Mouse (Mus musculus): Measurements from ENCODE around the gene Igsf9. TPM values are rescaled to one million over a fixed set of nuclear protein-coding genes. Genes with fewer than 3 reads are reported as not detected.

Gene Igsf9
- total RNA-seq, 1 experiment = 45.6 TPM

GRCm38 (mm10) chr1:172433851-172434165 lies 47.8 kb upstream of the Igsf9 start:
- Histone ChIP-seq H3K4me3 (ENCODE audit: insufficient read depth in 1 of 2, low read depth in 1 of 2, low read length in 2 of 2, poor library complexity in 1 of 2, severe bottlenecking in 1 of 2) (no peak overlapping the region), H3K36me3 (ENCODE audit: control insufficient read depth, insufficient read depth, low read length, poor library complexity, severe bottlenecking) (no peaks in the 10 kb centered on the region), H3K27ac (ENCODE audit: insufficient read depth, low read depth, low read length, poor library complexity, severe bottlenecking) (no peak overlapping the region), H3K4me1 (ENCODE audit: control insufficient read depth in 2 of 2, insufficient read depth in 2 of 2, low read length in 2 of 2, poor library complexity in 1 of 2) (peaks cover 0 to 10% of the 10 kb centered on the region in 2 experiments; a peak in 1 of 4 replicates), H3K9me3 (ENCODE audit: control insufficient read depth, insufficient read depth, low read depth, low read length) (no peaks in the 10 kb centered on the region), H3K9ac (ENCODE audit: insufficient read depth, low read depth, low read length, poor library complexity, severe bottlenecking) (no peak overlapping the region)
- no peak for DNase-seq (ENCODE audit: low read depth, low spot score)
- no peak for TF ChIP-seq MAFK (IDR thresholded peaks at IDR 0.05; ENCODE audit: insufficient read depth, low read depth, low read length)
- no peak for TF ChIP-seq ZC3H11A (IDR thresholded peaks at IDR 0.05; ENCODE audit: borderline replicate concordance, low read depth, low read length)
- TF ChIP-seq ZNF384 (IDR thresholded peaks at IDR 0.05; ENCODE audit: low read depth, low read length) = no peak
- TF ChIP-seq CHD2 (IDR thresholded peaks at IDR 0.05; ENCODE audit: low read depth, low read length) = no peak
- no peak for TF ChIP-seq HCFC1 (IDR thresholded peaks at IDR 0.05; ENCODE audit: borderline replicate concordance, insufficient read depth, low read length)
- in situ Hi-C loops (cut with MboI; ENCODE audit: low sequenced_read_pairs in 2 of 2, unreplicated experiment in 2 of 2) = no loop called here

GRCm38 (mm10) chr1:172436785-172437184 lies 44.8 kb upstream of the Igsf9 start:
- TF ChIP-seq ZC3H11A (IDR thresholded peaks at IDR 0.05; ENCODE audit: borderline replicate concordance, low read depth, low read length) = no peak
- no peak for TF ChIP-seq MAFK (IDR thresholded peaks at IDR 0.05; ENCODE audit: insufficient read depth, low read depth, low read length)
- TF ChIP-seq ZNF384 (IDR thresholded peaks at IDR 0.05; ENCODE audit: low read depth, low read length) = no peak
- TF ChIP-seq HCFC1 (IDR thresholded peaks at IDR 0.05; ENCODE audit: borderline replicate concordance, insufficient read depth, low read length) = no peak
- TF ChIP-seq CHD2 (IDR thresholded peaks at IDR 0.05; ENCODE audit: low read depth, low read length) = no peak
- Histone ChIP-seq H3K27ac (ENCODE audit: insufficient read depth, low read depth, low read length, poor library complexity, severe bottlenecking) (no peak overlapping the region), H3K9ac (ENCODE audit: insufficient read depth, low read depth, low read length, poor library complexity, severe bottlenecking) (no peak overlapping the region), H3K4me3 (ENCODE audit: insufficient read depth in 1 of 2, low read depth in 1 of 2, low read length in 2 of 2, poor library complexity in 1 of 2, severe bottlenecking in 1 of 2) (no peak overlapping the region), H3K36me3 (ENCODE audit: control insufficient read depth, insufficient read depth, low read length, poor library complexity, severe bottlenecking) (no peaks in the 10 kb centered on the region), H3K9me3 (ENCODE audit: control insufficient read depth, insufficient read depth, low read depth, low read length) (no peaks in the 10 kb centered on the region), H3K4me1 (ENCODE audit: control insufficient read depth in 2 of 2, insufficient read depth in 2 of 2, low read length in 2 of 2, poor library complexity in 1 of 2) (peaks cover 0 to 10% of the 10 kb centered on the region in 2 experiments; a peak in 1 of 4 replicates)
- in situ Hi-C loops (cut with MboI; ENCODE audit: low sequenced_read_pairs in 2 of 2, unreplicated experiment in 2 of 2) = no loop called here
- no peak for DNase-seq (ENCODE audit: low read depth, low spot score)

- H3K9ac ChIP-seq (ENCODE audit: insufficient read depth, low read depth, low read length, poor library complexity, severe bottlenecking) = no peak overlapping the region
Measured at GRCm38 (mm10) chr1:172438621-172439020, 43.0 kb upstream of the Igsf9 start.

GRCm38 (mm10) chr1:172440521-172440920 lies 41.1 kb upstream of the Igsf9 start:
- Histone ChIP-seq H3K9ac (ENCODE audit: insufficient read depth, low read depth, low read length, poor library complexity, severe bottlenecking) (no peak overlapping the region), H3K4me1 (ENCODE audit: control insufficient read depth in 2 of 2, insufficient read depth in 2 of 2, low read length in 2 of 2, poor library complexity in 1 of 2) (peaks cover 0 to 4% of the 10 kb centered on the region in 2 experiments; a peak in 1 of 4 replicates), H3K4me3 (ENCODE audit: insufficient read depth in 1 of 2, low read depth in 1 of 2, low read length in 2 of 2, poor library complexity in 1 of 2, severe bottlenecking in 1 of 2) (no peak overlapping the region), H3K36me3 (ENCODE audit: control insufficient read depth, insufficient read depth, low read length, poor library complexity, severe bottlenecking) (no peaks in the 10 kb centered on the region), H3K27ac (ENCODE audit: insufficient read depth, low read depth, low read length, poor library complexity, severe bottlenecking) (no peak overlapping the region), H3K9me3 (ENCODE audit: control insufficient read depth, insufficient read depth, low read depth, low read length) (no peaks in the 10 kb centered on the region)
- in situ Hi-C loops (cut with MboI; ENCODE audit: low sequenced_read_pairs in 2 of 2, unreplicated experiment in 2 of 2) = no loop called here
- no peak for DNase-seq (ENCODE audit: low read depth, low spot score)
- TF ChIP-seq ZC3H11A (IDR thresholded peaks at IDR 0.05; ENCODE audit: borderline replicate concordance, low read depth, low read length) (no peak), CHD2 (IDR thresholded peaks at IDR 0.05; ENCODE audit: low read depth, low read length) (no peak), HCFC1 (IDR thresholded peaks at IDR 0.05; ENCODE audit: borderline replicate concordance, insufficient read depth, low read length) (no peak), MAFK (IDR thresholded peaks at IDR 0.05; ENCODE audit: insufficient read depth, low read depth, low read length) (no peak), ZNF384 (IDR thresholded peaks at IDR 0.05; ENCODE audit: low read depth, low read length) (no peak)

More at GRCm38 (mm10) chr1:172438621-172439020, 43.0 kb upstream of the Igsf9 start:
- no peak overlapping the region for H3K27ac ChIP-seq (ENCODE audit: insufficient read depth, low read depth, low read length, poor library complexity, severe bottlenecking)
- no peaks in the 10 kb centered on the region for H3K36me3 ChIP-seq (ENCODE audit: control insufficient read depth, insufficient read depth, low read length, poor library complexity, severe bottlenecking)
- peaks cover 0 to 7% of the 10 kb centered on the region in 2 experiments; a peak in 1 of 4 replicates for H3K4me1 ChIP-seq (ENCODE audit: control insufficient read depth in 2 of 2, insufficient read depth in 2 of 2, low read length in 2 of 2, poor library complexity in 1 of 2)
- no peak overlapping the region for H3K4me3 ChIP-seq (ENCODE audit: insufficient read depth in 1 of 2, low read depth in 1 of 2, low read length in 2 of 2, poor library complexity in 1 of 2, severe bottlenecking in 1 of 2)
- TF ChIP-seq CHD2 (IDR thresholded peaks at IDR 0.05; ENCODE audit: low read depth, low read length) = no peak
- no peak for TF ChIP-seq ZNF384 (IDR thresholded peaks at IDR 0.05; ENCODE audit: low read depth, low read length)
- no peak for TF ChIP-seq MAFK (IDR thresholded peaks at IDR 0.05; ENCODE audit: insufficient read depth, low read depth, low read length)
- TF ChIP-seq HCFC1 (IDR thresholded peaks at IDR 0.05; ENCODE audit: borderline replicate concordance, insufficient read depth, low read length) = no peak
- H3K9me3 ChIP-seq (ENCODE audit: control insufficient read depth, insufficient read depth, low read depth, low read length) = no peaks in the 10 kb centered on the region
- DNase-seq (ENCODE audit: low read depth, low spot score) = no peak
- in situ Hi-C loops (cut with MboI; ENCODE audit: low sequenced_read_pairs in 2 of 2, unreplicated experiment in 2 of 2) = no loop called here

- DNase-seq (ENCODE audit: low read depth, low spot score) = no peak
- H3K9ac ChIP-seq (ENCODE audit: insufficient read depth, low read depth, low read length, poor library complexity, severe bottlenecking) = no peak overlapping the region
- no peaks in the 10 kb centered on the region for H3K4me1 ChIP-seq (ENCODE audit: control insufficient read depth in 2 of 2, insufficient read depth in 2 of 2, low read length in 2 of 2, poor library complexity in 1 of 2)
- TF ChIP-seq HCFC1 (IDR thresholded peaks at IDR 0.05; ENCODE audit: borderline replicate concordance, insufficient read depth, low read length) (no peak), CHD2 (IDR thresholded peaks at IDR 0.05; ENCODE audit: low read depth, low read length) (no peak), MAFK (IDR thresholded peaks at IDR 0.05; ENCODE audit: insufficient read depth, low read depth, low read length) (no peak), ZNF384 (IDR thresholded peaks at IDR 0.05; ENCODE audit: low read depth, low read length) (no peak), ZC3H11A (IDR thresholded peaks at IDR 0.05; ENCODE audit: borderline replicate concordance, low read depth, low read length) (no peak)
- H3K9me3 ChIP-seq (ENCODE audit: control insufficient read depth, insufficient read depth, low read depth, low read length) = no peaks in the 10 kb centered on the region
- H3K27ac ChIP-seq (ENCODE audit: insufficient read depth, low read depth, low read length, poor library complexity, severe bottlenecking) = no peak overlapping the region
- in situ Hi-C loops (cut with MboI; ENCODE audit: low sequenced_read_pairs in 2 of 2, unreplicated experiment in 2 of 2) = no loop called here
- no peaks in the 10 kb centered on the region for H3K36me3 ChIP-seq (ENCODE audit: control insufficient read depth, insufficient read depth, low read length, poor library complexity, severe bottlenecking)
- H3K4me3 ChIP-seq (ENCODE audit: insufficient read depth in 1 of 2, low read depth in 1 of 2, low read length in 2 of 2, poor library complexity in 1 of 2, severe bottlenecking in 1 of 2) = no peak overlapping the region
Measured at GRCm38 (mm10) chr1:172441935-172442445, 39.6 kb upstream of the Igsf9 start.

Data from ES-E14 (cell line).